In genomic region chr11:109844466-109844865, GRCm38 (mm10) we compare ENCODE assay signal across 25 mouse cellular contexts. TPM values are rescaled to one million over a fixed set of nuclear protein-coding genes. Genes with fewer than 3 reads are reported as not detected.
DNase-seq lines count a peak whose midpoint lies in the region; ATAC-seq and TF ChIP-seq lines count a peak whose summit lies in the region.
"Had no signal": no experiment of that assay in that cellular context is flagged by ENCODE, and none has a peak within 500 bp of the region (broad histone marks: within the 10 kb centered on the region; RNA-seq: fewer than 3 reads in every experiment).

No protein-coding gene starts in this region.

- TF ChIP-seq CTCF in kidney, adult 2 months (conservative IDR thresholded peaks at IDR 0.05; ENCODE audit: insufficient read depth, insufficient read length, low read depth, low read length), result no peak
- TF ChIP-seq CTCF in layer of hippocampus, adult 2 months (conservative IDR thresholded peaks at IDR 0.05), result no peak

- 0 out of 2 replicates have a peak overlapping the region, but pooled peaks have one; percentile 48 for H3K27ac ChIP-seq in kidney, embryonic 15.5 days
- no peak overlapping the region for H3K27ac ChIP-seq in kidney, adult 2 months (ENCODE audit: insufficient read depth, low read depth, low read length)
- peak overlapping the region; percentile 53; the same call in 1 of the 2 replicates for H3K27ac ChIP-seq in layer of hippocampus, adult 2 months
- no peak overlapping the region for H3K27ac ChIP-seq in lung, embryonic 16.5 days (ENCODE audit: low read length)
- H3K27ac ChIP-seq: embryonic facial prominence, embryonic 12.5 days; forebrain, embryonic 15.5 days; heart, embryonic 10.5 days; hindbrain, embryonic 12.5 days had no signal

- WGBS in kidney, embryonic 15.5 days, result 28% methylated on average over 5 of the region's 5 CpGs
- WGBS in kidney, adult 2 months, result 48% methylated on average over 5 of the region's 5 CpGs
- 42% methylated on average over 5 of the region's 5 CpGs for WGBS in lung, embryonic 16.5 days

- H3K9me3 ChIP-seq in kidney, embryonic 15.5 days (replicated peaks), result no peaks in the 10 kb centered on the region
- no peaks in the 10 kb centered on the region for H3K9me3 ChIP-seq in lung, embryonic 16.5 days (ENCODE audit: control insufficient read depth, low read length)
- H3K9me3 ChIP-seq: embryonic facial prominence, embryonic 12.5 days; forebrain, embryonic 15.5 days; heart, embryonic 10.5 days; hindbrain, embryonic 12.5 days had no signal

- H3K36me3 ChIP-seq in kidney, embryonic 15.5 days, result no peaks in the 10 kb centered on the region
- H3K36me3 ChIP-seq in kidney, adult 2 months (ENCODE audit: control insufficient read depth, insufficient read depth, low read length), result no peaks in the 10 kb centered on the region
- H3K36me3 ChIP-seq in lung, embryonic 16.5 days (ENCODE audit: control insufficient read depth, insufficient read depth, low read length), result no peaks in the 10 kb centered on the region
- H3K36me3 ChIP-seq: embryonic facial prominence, embryonic 12.5 days; forebrain, embryonic 15.5 days; heart, embryonic 10.5 days; hindbrain, embryonic 12.5 days had no signal

- DNase-seq in kidney, adult 2 months, result no peak
- DNase-seq in layer of hippocampus, adult 2 months (ENCODE audit: low spot score in 2 of 2), result no peak
- no peak for DNase-seq in layer of hippocampus, adult 9-10 months (ENCODE audit: low spot score)
- no peak for DNase-seq in lung, postnatal 36 days
- DNase-seq: adrenal gland, postnatal 14 days; cerebellum, adult 11-12 months; cerebellum, adult 9-10 months; cerebellum, postnatal 25 days; gastrocnemius, postnatal 10 days; heart, postnatal 4 days had no signal

- H3K4me1 ChIP-seq in kidney, embryonic 15.5 days, result peaks cover 20% of the 10 kb centered on the region
- no peaks in the 10 kb centered on the region for H3K4me1 ChIP-seq in kidney, adult 2 months (ENCODE audit: control insufficient read depth, insufficient read depth, low read length)
- H3K4me1 ChIP-seq in lung, embryonic 16.5 days (replicated peaks; ENCODE audit: control insufficient read depth, insufficient read depth, low read length), result peaks cover 13% of the 10 kb centered on the region

- no peak overlapping the region for H3K9ac ChIP-seq in kidney, embryonic 15.5 days
- H3K9ac ChIP-seq in lung, embryonic 16.5 days (ENCODE audit: low read length), result no peak overlapping the region
- H3K9ac ChIP-seq: embryonic facial prominence, embryonic 12.5 days; forebrain, embryonic 15.5 days; hindbrain, embryonic 12.5 days had no signal

- H3K27me3 ChIP-seq in kidney, embryonic 15.5 days, result no peaks in the 10 kb centered on the region
- H3K27me3 ChIP-seq in kidney, adult 2 months (replicated peaks; ENCODE audit: control insufficient read depth, insufficient read depth, low read length), result no peaks in the 10 kb centered on the region; the same call in 1 of the 2 replicates
- no peaks in the 10 kb centered on the region for H3K27me3 ChIP-seq in lung, embryonic 16.5 days (ENCODE audit: control insufficient read depth, insufficient read depth, low read depth, low read length)
- H3K27me3 ChIP-seq: CH12.LX; embryonic facial prominence, embryonic 12.5 days; forebrain, embryonic 15.5 days; hindbrain, embryonic 12.5 days had no signal

- no peak overlapping the region for H3K4me2 ChIP-seq in kidney, embryonic 15.5 days
- no peak overlapping the region for H3K4me2 ChIP-seq in lung, embryonic 16.5 days (ENCODE audit: low read depth, low read length)
- H3K4me2 ChIP-seq: embryonic facial prominence, embryonic 12.5 days; forebrain, embryonic 15.5 days; hindbrain, embryonic 12.5 days had no signal

- no peak overlapping the region for H3K4me3 ChIP-seq in kidney, embryonic 15.5 days (replicated peaks)
- no peak overlapping the region for H3K4me3 ChIP-seq in kidney, adult 2 months (ENCODE audit: insufficient read depth, low read depth, low read length)
- H3K4me3 ChIP-seq in layer of hippocampus, adult 2 months, result no peak overlapping the region
- H3K4me3 ChIP-seq in lung, embryonic 16.5 days (ENCODE audit: low read length), result no peak overlapping the region
- H3K4me3 ChIP-seq: embryonic facial prominence, embryonic 12.5 days; forebrain, embryonic 15.5 days; heart, embryonic 10.5 days; hindbrain, embryonic 12.5 days had no signal

- no peak; the same call in 1 of the 2 replicates for ATAC-seq in kidney, embryonic 15.5 days (replicated peaks; ENCODE audit: low FRiP score)
- ATAC-seq in lung, embryonic 16.5 days (ENCODE audit: low read depth), result peak; percentile 42; the same call in 1 of the 2 replicates
- ATAC-seq in megakaryocyte progenitor cell, adult 5-6 weeks (replicated peaks; ENCODE audit: poor library complexity), result peak; percentile 31; the same call in 1 of the 2 replicates
- ATAC-seq: activated CD4-positive, CD25-positive, alpha-beta regulatory T cell, adult 4 months; forebrain, embryonic 15.5 days; Patski had no signal

- no peak for TF ChIP-seq POLR2A in kidney, adult 2 months (IDR thresholded peaks at IDR 0.05; ENCODE audit: low read depth, low read length)

RNA-seq across cellular contexts. Expression of gene 1700012B07Rik, which starts 16.6 kb away (rescaled TPM):
- not detected in 2 replicates for polyA plus RNA-seq in kidney, embryonic 15.5 days (2015; fragmentation: Nextera tagmentation; extraction: Ambion mirVana)
- polyA plus RNA-seq in kidney, adult 2 months (2012; rRNA removed), result 0.07 TPM in 1 of 2 replicates, not detected in the other
- not detected for total RNA-seq in layer of hippocampus, adult 2 months (2021)
- polyA plus RNA-seq in lung, embryonic 16.5 days (2015; fragmentation: Nextera tagmentation; extraction: Ambion mirVana), result not detected in 2 replicates
- total RNA-seq in megakaryocyte progenitor cell, adult 5-6 weeks (2015), result not detected in 2 replicates
- total RNA-seq in megakaryocyte progenitor cell, adult 5-6 weeks (2017), result not detected in 2 replicates
- total RNA-seq: adrenal gland, adult 18-20 months; adrenal gland, postnatal 14 days; CH12.LX; gastrocnemius, postnatal 10 days; heart, postnatal 10 days; heart, postnatal 4 days had no signal
- polyA plus RNA-seq: cortical plate, adult 2 months; embryonic facial prominence, embryonic 12.5 days; forebrain, embryonic 11.5 days; forebrain, embryonic 15.5 days; heart, embryonic 10.5 days; heart, embryonic 14.5 days; hindbrain, embryonic 12.5 days; Patski had no signal

Comparison
In these comparisons a context has a peak if more than half of its experiments do, and no peak if none do; other contexts are left out.
1. H3K27ac ChIP-seq: peak in kidney, embryonic 15.5 days (single experiment) and layer of hippocampus, adult 2 months (single experiment); none in kidney, adult 2 months (single experiment) and lung, embryonic 16.5 days (single experiment).